Mouse (Mus musculus) erythroblast, embryonic 14.5 days (primary cell): ENCODE data around the gene Coq8b.

Experiments
- GATA1 ChIP-seq: IDR thresholded peaks from 2 replicates; pipeline ENCODE4 v1.6.1; 2012; ENCODE audit warnings: low read length, inconsistent platforms, mixed read lengths
- TAL1 ChIP-seq: IDR thresholded peaks from 3 replicates; pipeline ENCODE4 v1.6.1; 2012; ENCODE audit warnings: low read length, inconsistent platforms, mixed read lengths

- no peak for TF ChIP-seq GATA1
- no peak for TF ChIP-seq TAL1
Measured at GRCm38 (mm10) chr7:27257852-27258204, 25.0 kb downstream of the Coq8b start.
